ENCODE assay signal across 8 mouse cellular contexts in genomic region chr4:98107936-98108675, GRCm38 (mm10).
DNase-seq lines count a peak whose midpoint lies in the region; ATAC-seq and TF ChIP-seq lines count a peak whose summit lies in the region.

No protein-coding gene starts in this region.

- peak; percentile 14; the same call in 1 of the 2 replicates for ATAC-seq in lung, embryonic 14.5 days (ENCODE audit: insufficient read depth)
- ATAC-seq in limb, embryonic 13.5 days (ENCODE audit: low FRiP score, low read depth), result no peak
- no peak; the same call in 1 of the 2 replicates for ATAC-seq in stomach, postnatal 0 days (ENCODE audit: low FRiP score, low TSS enrichment)

- H3K9ac ChIP-seq in lung, embryonic 14.5 days, result 0 out of 2 replicates have a peak overlapping the region, but pooled peaks have one; percentile 16
- no peak overlapping the region for H3K9ac ChIP-seq in limb, embryonic 13.5 days
- no peak overlapping the region for H3K9ac ChIP-seq in stomach, postnatal 0 days (ENCODE audit: low read length)

- no peaks in the 10 kb centered on the region for H3K9me3 ChIP-seq in lung, embryonic 14.5 days (ENCODE audit: low read depth, low read length)
- H3K9me3 ChIP-seq in limb, embryonic 13.5 days, result no peaks in the 10 kb centered on the region
- no peaks in the 10 kb centered on the region for H3K9me3 ChIP-seq in stomach, postnatal 0 days (ENCODE audit: control insufficient read depth, low read length)

- 12% methylated on average over 9 of the region's 9 CpGs for WGBS in lung, embryonic 14.5 days
- 6% methylated on average over 9 of the region's 9 CpGs for WGBS in limb, embryonic 13.5 days
- WGBS in stomach, postnatal 0 days, result 12% methylated on average over 9 of the region's 9 CpGs

- peak; percentile 62 for DNase-seq in embryo, embryonic 11 days
- DNase-seq in embryo, embryonic 9.5 days (ENCODE audit: extremely low spot score), result no peak
- DNase-seq in lung, embryonic 14.5 days, result peak; percentile 67
- DNase-seq in lung, adult 18-20 months, result no peak
- no peak for DNase-seq in stomach, postnatal 0 days (ENCODE audit: low spot score)
- DNase-seq in cerebellum, adult 9-10 months, result no peak
- DNase-seq in T-cell, adult 2 months (ENCODE audit: low spot score), result no peak

- H3K27ac ChIP-seq in lung, embryonic 14.5 days (ENCODE audit: low read depth), result peak overlapping the region; percentile 89
- peak overlapping the region; percentile 89 for H3K27ac ChIP-seq in limb, embryonic 13.5 days
- H3K27ac ChIP-seq in stomach, postnatal 0 days (replicated peaks), result peak overlapping the region; percentile 30; the same call in 1 of the 2 replicates

- peaks cover 27% of the 10 kb centered on the region for H3K4me1 ChIP-seq in lung, embryonic 14.5 days (ENCODE audit: insufficient read depth)
- H3K4me1 ChIP-seq in limb, embryonic 13.5 days, result peaks cover 65% of the 10 kb centered on the region
- peaks cover 3% of the 10 kb centered on the region; the same call in 1 of the 2 replicates for H3K4me1 ChIP-seq in stomach, postnatal 0 days (replicated peaks; ENCODE audit: control insufficient read depth, insufficient read depth)

- H3K4me3 ChIP-seq in lung, embryonic 14.5 days (ENCODE audit: low read depth, low read length), result no peak overlapping the region
- no peak overlapping the region for H3K4me3 ChIP-seq in limb, embryonic 13.5 days
- no peak overlapping the region for H3K4me3 ChIP-seq in stomach, postnatal 0 days (ENCODE audit: low read depth, low read length)

- peak overlapping the region; percentile 42 for H3K4me2 ChIP-seq in lung, embryonic 14.5 days
- peak overlapping the region; percentile 58 for H3K4me2 ChIP-seq in limb, embryonic 13.5 days (replicated peaks)
- H3K4me2 ChIP-seq in stomach, postnatal 0 days (replicated peaks; ENCODE audit: low read depth), result no peak overlapping the region

- no peaks in the 10 kb centered on the region; the same call in 1 of the 2 replicates for H3K36me3 ChIP-seq in lung, embryonic 14.5 days (ENCODE audit: insufficient read depth)
- H3K36me3 ChIP-seq in limb, embryonic 13.5 days, result peaks cover 8% of the 10 kb centered on the region; the same call in 1 of the 2 replicates
- no peaks in the 10 kb centered on the region for H3K36me3 ChIP-seq in stomach, postnatal 0 days (ENCODE audit: control insufficient read depth, insufficient read depth, low read length)

- TF ChIP-seq EP300 in stomach, postnatal 0 days (optimal IDR thresholded peaks at IDR 0.05), result no peak

- no peak for TF ChIP-seq CTCF in lung, embryonic 14.5 days (IDR thresholded peaks at IDR 0.05; ENCODE audit: low read depth)
- TF ChIP-seq CTCF in stomach, postnatal 0 days (IDR thresholded peaks at IDR 0.05; ENCODE audit: low read depth), result no peak

- H3K27me3 ChIP-seq in lung, embryonic 14.5 days (ENCODE audit: insufficient read depth, low read length), result no peaks in the 10 kb centered on the region
- H3K27me3 ChIP-seq in limb, embryonic 13.5 days, result no peaks in the 10 kb centered on the region
- H3K27me3 ChIP-seq in stomach, postnatal 0 days (ENCODE audit: control insufficient read depth, insufficient read depth, low read length), result no peaks in the 10 kb centered on the region

Comparison
In these comparisons a context has a peak if more than half of its experiments do, and no peak if none do; other contexts are left out.
1. DNase-seq: peak in embryo, embryonic 11 days (single experiment) and lung, embryonic 14.5 days (single experiment); none in embryo, embryonic 9.5 days (single experiment), lung, adult 18-20 months (0 of 2), stomach, postnatal 0 days (single experiment), cerebellum, adult 9-10 months (single experiment) and T-cell, adult 2 months (single experiment).
2. H3K27ac ChIP-seq: peak in every context shown above with its lines; median percentile 89 in lung, embryonic 14.5 days; 89 in limb, embryonic 13.5 days; 30 in stomach, postnatal 0 days.